Mouse (Mus musculus) CH12F3 (cell line): ENCODE measurements around the gene Lgr6.

Experiments used
- in situ Hi-C: fragments of 300-500 bp; cut with MboI; formaldehyde crosslinking; loops from 2 replicates; pipeline ENCODE4 v1.14.3; 2020; ENCODE audit warnings: low sequenced_read_pairs

Gene Lgr6

DNA sequence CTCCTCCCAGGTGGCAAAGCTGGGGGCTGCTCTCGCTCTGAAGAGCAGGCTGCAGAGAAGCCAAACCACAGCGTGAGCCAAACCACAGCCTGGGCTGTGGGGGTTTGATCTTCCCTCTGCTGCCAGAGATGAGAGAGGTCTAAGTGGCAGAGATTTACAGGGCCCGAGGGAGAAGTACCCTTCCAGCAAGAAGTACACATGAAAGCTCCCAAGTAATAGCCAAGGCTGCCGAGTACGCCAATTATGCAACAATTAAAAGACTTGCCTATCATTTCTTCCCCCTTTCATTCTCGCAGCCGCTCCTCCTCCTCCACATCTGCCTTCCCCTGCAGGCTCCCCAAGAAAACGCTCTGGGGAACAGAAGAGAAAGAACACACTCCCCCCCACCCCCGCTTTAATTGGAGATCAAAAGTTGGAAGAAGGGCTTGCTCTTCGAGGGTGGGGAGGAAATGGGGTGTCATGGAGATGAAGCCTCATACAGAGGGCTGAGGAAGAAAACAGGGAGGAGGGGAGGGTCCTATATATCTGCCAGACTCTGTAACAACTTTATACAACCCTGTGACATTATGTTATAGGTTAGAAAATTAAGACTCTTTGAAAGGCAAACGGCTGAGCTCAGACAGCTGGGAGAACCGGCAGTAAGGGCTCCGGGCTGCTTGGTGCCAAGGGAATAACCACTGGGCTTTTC lies 85.8 kb downstream of the Lgr6 start:
- in situ Hi-C loops, result no loop called here

GRCm38 (mm10) chr1:135017656-135018015 lies 87.4 kb downstream of the Lgr6 start:
- in situ Hi-C loops, result no loop called here

DNA sequence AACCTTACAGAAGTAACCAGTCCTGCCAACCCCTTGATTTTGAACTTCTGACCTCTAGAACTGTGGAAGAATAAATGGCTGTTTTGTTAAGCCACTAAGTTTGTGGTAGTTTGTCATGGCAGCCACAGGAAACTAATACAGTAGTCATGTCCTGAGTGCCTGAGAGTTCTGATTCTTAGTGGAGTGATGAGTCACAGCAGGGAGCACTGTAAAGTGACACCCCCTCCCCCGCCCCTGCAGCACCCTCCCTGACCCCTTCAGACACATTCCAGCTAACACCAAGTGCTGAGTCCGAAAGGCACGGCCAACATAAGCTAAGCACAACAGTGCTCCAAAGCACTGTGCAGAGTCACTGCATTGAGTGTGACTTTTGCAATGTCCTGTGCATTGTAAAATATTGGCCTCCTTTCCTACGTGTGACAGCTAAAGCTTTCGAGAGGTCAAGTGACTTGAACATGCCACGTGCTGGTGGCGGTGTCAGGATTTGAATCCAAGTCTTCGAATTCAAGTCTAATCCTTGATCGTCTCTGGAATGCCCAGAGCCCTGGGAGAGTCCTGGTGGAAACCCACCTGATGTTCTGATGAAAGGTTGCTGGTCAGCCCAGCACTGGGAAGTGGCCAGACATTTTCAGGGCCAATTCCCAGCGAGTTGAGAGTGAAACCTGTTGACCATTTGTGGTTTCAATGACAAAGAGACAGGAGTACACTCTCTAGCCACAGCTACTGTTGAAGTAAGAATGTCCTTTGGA lies 88.0 kb downstream of the Lgr6 start:
- in situ Hi-C loops, result no loop called here

GRCm38 (mm10) chr1:135014921-135015445 lies 90.1 kb downstream of the Lgr6 start:
- in situ Hi-C loops, result no loop called here

DNA sequence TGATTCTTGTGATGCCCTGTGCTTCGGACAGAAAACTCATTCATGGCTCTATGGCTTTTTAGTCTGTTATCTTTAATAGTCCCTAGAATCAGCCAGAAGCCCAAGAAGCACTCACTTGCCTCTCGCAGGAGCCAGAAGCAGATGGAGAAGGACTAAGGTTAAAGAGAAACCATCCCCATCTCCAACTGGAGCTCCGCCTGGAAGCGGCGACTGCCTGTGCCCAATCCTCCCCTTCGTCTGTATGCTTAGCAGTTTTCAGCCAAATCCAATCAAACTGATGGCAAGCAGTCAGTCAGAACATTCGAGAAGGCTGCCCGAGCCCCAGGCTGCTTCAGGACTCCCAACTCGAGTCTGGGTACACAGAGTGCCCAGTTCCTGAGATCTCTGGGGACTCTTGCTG lies 92.6 kb downstream of the Lgr6 start:
- in situ Hi-C loops, result no loop called here

DNA sequence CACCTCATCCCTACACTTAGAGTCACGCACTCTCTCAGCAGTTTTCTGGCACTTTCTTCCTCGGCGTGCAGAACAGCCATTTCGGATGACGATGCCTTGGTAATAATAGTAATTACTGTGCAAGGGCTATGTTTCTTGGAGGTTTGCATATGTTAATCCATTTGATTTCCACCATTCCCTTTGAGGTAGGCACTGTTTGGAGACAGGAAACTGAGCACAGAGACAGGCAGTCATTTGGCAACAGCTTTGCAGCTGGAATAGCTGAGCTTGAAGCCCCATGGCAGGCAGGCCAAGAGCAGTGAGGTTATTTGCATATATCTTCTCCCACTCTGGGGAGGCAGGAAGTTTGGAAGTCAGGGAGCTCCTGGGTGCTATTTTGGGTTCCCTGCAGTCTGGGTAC lies 93.2 kb downstream of the Lgr6 start:
- in situ Hi-C loops, result no loop called here

DNA sequence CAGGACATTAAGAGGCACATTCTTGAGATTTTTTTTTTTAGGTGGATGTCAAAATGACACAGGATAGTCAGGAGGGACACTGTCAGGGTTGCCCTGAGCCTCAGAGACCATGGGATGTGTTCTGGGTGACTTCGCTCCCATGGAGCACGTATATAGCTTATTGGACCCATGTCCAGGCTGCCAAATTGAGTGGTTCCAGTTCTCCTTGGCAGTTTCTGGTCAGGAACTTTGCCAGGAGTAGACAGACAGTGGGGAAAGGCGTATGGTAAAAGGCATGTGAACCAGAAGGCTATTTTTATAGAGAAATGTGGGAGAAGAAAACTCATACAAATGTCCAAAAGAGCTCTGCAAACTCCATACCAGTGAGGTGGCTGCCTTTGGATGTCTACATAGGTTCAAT lies 95.2 kb downstream of the Lgr6 start:
- in situ Hi-C loops, result no loop called here

- in situ Hi-C loops, result no loop called here
These were observed 99.4 kb downstream of the Lgr6 start for GRCm38 (mm10) chr1:135005696-135006095.

- in situ Hi-C loops, result no loop called here
These were observed 101.7 kb downstream of the Lgr6 start for GRCm38 (mm10) chr1:135003346-135003745.

- in situ Hi-C loops, result no loop called here
These were observed 104.5 kb downstream of the Lgr6 start for GRCm38 (mm10) chr1:135000527-135000926.

DNA sequence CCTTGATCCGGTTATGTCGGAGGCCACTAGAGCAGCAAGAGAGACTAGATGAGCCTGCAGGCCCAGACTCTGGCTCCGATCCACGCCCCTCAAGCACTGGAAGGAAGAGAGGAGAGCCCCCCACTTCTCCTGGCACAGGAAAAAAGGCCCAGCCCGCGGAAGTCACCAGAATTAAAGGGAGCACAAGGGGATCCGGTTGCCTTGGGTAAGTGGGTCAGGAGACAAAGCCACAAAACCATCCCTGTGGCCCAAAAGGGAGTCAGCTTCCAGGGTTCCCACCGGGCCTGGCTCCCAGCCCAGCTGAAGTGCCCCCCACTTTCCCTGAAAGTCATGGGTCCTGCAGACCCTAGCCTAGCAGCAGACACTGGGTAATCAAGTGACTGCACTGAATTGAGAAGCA lies 106.8 kb downstream of the Lgr6 start:
- in situ Hi-C loops, result loop anchor here (10.0 kb wide), 1 partner anchor 107 kb away; the partner anchor contains the start of gene Lgr6

GRCm38 (mm10) chr1:134997568-134997967 lies 107.5 kb downstream of the Lgr6 start:
- in situ Hi-C loops, result loop anchor here (10.0 kb wide), 1 partner anchor 107 kb away; the partner anchor contains the start of gene Lgr6

- in situ Hi-C loops, result loop anchor here (10.0 kb wide), 1 partner anchor 108 kb away; the partner anchor contains the start of gene Lgr6
These were observed 108.6 kb downstream of the Lgr6 start for GRCm38 (mm10) chr1:134996471-134996870.

GRCm38 (mm10) chr1:134995954-134996353 lies 109.1 kb downstream of the Lgr6 start:
- in situ Hi-C loops, result loop anchor here (10.0 kb wide), 1 partner anchor 109 kb away; the partner anchor contains the start of gene Lgr6

GRCm38 (mm10) chr1:134995437-134995836 lies 109.6 kb downstream of the Lgr6 start:
- in situ Hi-C loops, result loop anchor here (10.0 kb wide), 1 partner anchor 109 kb away; the partner anchor contains the start of gene Lgr6

GRCm38 (mm10) chr1:134994739-134995138 lies 110.3 kb downstream of the Lgr6 start:
- in situ Hi-C loops, result loop anchor here (10.0 kb wide), 1 partner anchor 110 kb away; the partner anchor contains the start of gene Lgr6

DNA sequence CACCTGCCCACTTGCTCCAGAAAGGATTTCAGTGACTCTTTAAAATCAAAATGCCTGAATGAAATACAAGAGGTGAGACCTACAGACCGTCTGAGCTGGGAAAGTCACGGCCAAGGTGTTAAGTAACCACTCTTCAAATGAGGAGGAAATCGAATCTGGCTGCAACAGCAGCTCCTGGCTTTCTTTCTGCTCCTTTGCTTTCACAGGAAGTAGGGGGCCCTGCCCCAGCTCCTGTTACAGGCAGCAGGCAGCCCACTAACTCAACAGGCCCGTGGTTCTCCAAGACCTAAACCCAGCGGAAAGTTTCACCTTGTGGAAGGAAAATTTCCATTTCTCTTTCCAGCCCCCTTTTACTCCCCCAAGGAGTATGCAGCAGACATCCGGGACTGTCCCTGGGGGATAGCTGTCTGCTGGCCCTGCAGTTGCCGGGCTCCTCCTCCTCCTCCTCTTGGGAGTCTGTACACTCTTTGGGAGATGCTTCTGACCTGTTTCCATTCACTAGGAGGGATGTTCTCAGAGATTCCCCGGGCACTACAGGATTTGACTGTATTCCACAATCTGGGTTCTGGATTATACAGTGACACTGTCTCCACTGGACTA lies 112.9 kb downstream of the Lgr6 start:
- in situ Hi-C loops, result loop anchor here (10.0 kb wide), 1 partner anchor 113 kb away; the partner anchor contains the start of gene Lgr6

DNA sequence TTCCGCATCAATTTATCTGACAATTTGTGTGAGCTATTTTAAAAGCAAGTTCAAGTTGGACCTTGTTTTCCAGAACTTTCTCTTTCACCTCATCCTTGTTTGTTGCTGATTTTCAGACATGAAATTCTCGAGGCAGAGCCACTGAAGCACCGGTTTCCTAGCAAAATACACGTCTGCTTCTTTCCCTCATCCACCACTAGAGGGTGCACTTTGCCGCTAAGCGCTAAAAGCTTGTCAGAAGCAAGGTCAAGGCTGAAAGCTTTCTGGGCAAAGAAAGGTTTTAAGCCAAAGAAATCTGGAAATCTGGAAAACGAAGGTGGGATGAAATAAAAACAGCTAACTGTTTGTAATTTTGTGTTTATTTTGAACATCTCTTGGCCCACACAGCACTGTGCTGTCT lies 115.7 kb downstream of the Lgr6 start:
- in situ Hi-C loops, result no loop called here

GRCm38 (mm10) chr1:134987962-134988341 lies 117.1 kb downstream of the Lgr6 start:
- in situ Hi-C loops, result no loop called here

- in situ Hi-C loops, result no loop called here
These were observed 117.7 kb downstream of the Lgr6 start for GRCm38 (mm10) chr1:134987173-134987961.

DNA sequence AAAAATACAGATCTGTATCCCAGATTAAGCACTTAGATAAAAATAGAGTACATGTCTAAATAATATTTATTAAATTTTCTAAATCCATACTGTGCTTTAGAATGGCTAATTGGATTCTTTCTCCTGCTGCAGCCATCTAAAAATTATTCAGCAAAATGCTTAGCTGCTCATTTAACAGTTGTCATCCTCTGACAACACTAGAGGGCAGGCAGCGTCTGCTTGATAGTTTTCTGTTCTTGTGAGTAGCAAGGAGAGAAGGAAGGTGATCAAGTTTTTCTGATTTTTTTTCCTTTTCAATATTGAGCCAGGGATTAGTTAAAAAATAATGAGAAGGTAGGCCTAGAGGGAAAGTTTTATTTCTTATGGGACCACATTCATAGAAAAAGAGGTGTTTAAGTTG lies 132.2 kb downstream of the Lgr6 start:
- in situ Hi-C loops, result no loop called here
